Mouse (Mus musculus): ENCODE results near the gene Tubd1.

- no peak for TF ChIP-seq CTCF (conservative IDR thresholded peaks at IDR 0.05; ENCODE audit: low read length)
- no peak for TF ChIP-seq POU5F1 (IDR thresholded peaks at IDR 0.05; ENCODE audit: borderline replicate concordance, low read length)
These were observed 44.0 kb downstream of the Tubd1 start for GRCm38 (mm10) chr11:86588583-86589298.

Data from E14TG2a.4 (cell line).